Mouse (Mus musculus) CH12.LX (cell line): ENCODE measurements at regions not wholly inside any gene's neighbourhood (a gene's known extent, or its start where the extent isn't known, plus 50 kb on each side); places are given as distances from the start of the nearest gene placed in this dataset.

Experiments
- CTCF ChIP-seq, 2 experiments: IDR thresholded peaks in 1 of 2; conservative IDR thresholded peaks in 1 of 2; 2 replicates each; pipeline ENCODE4 v1.5.1; 2011 to 2012; ENCODE audit warnings: low read depth in 2 of 2, low read length in 2 of 2, improper control_type of control experiment in 1 of 2, inconsistent platforms in 1 of 2, mild to moderate bottlenecking in 1 of 2, moderate library complexity in 1 of 2
- ELF1 ChIP-seq: IDR thresholded peaks from 2 replicates; pipeline ENCODE4 v1.6.1; 2014; ENCODE audit warnings: low read depth, mild to moderate bottlenecking, inconsistent platforms, low read length, improper control_type of control experiment
- EP300 ChIP-seq: IDR thresholded peaks from 2 replicates; pipeline ENCODE4 v1.6.1; 2011; ENCODE audit warnings: low read length, improper control_type of control experiment
- GABPA ChIP-seq: IDR thresholded peaks from 2 replicates; pipeline ENCODE4 v1.6.1; 2012; ENCODE audit warnings: low read depth, low read length, improper control_type of control experiment, inconsistent platforms; ENCODE audit not compliant: insufficient replicate concordance
- JUN ChIP-seq: IDR thresholded peaks from 2 replicates; pipeline ENCODE4 v1.6.1; 2011; ENCODE audit warnings: low read depth, mild to moderate bottlenecking, low read length, improper control_type of control experiment, moderate library complexity; ENCODE audit not compliant: insufficient read depth
- MEF2A ChIP-seq: IDR thresholded peaks from 2 replicates; pipeline ENCODE4 v1.6.1; 2014; ENCODE audit warnings: low read depth, mild to moderate bottlenecking, inconsistent platforms, low read length, improper control_type of control experiment, borderline replicate concordance
- MXI1 ChIP-seq: IDR thresholded peaks from 2 replicates; pipeline ENCODE4 v1.6.1; 2011; ENCODE audit warnings: mild to moderate bottlenecking, low read depth, low read length, improper control_type of control experiment
- MYC ChIP-seq: IDR thresholded peaks from 2 replicates; pipeline ENCODE4 v1.6.1; 2011; ENCODE audit warnings: low read depth, mild to moderate bottlenecking, improper control_type of control experiment, low read length
- POLR2A ChIP-seq: IDR thresholded peaks from 2 replicates; pipeline ENCODE4 v1.6.1; 2011; ENCODE audit warnings: low read depth, mild to moderate bottlenecking, improper control_type of control experiment, low read length
- SIN3A ChIP-seq: IDR thresholded peaks from 2 replicates; pipeline ENCODE4 v1.6.1; 2012; ENCODE audit warnings: low read length, improper control_type of control experiment, inconsistent platforms
- UBTF ChIP-seq: IDR thresholded peaks from 2 replicates; pipeline ENCODE4 v1.6.1; 2012; ENCODE audit warnings: low read depth, mild to moderate bottlenecking, inconsistent platforms, low read length, improper control_type of control experiment, moderate library complexity
- USF2 ChIP-seq: conservative IDR thresholded peaks from 2 replicates; pipeline ENCODE4 v1.6.1; 2011; ENCODE audit warnings: low read depth, low read length, improper control_type of control experiment
- ZNF384 ChIP-seq: IDR thresholded peaks from 2 replicates; pipeline ENCODE4 v1.6.1; 2012; ENCODE audit warnings: low read depth, low read length, improper control_type of control experiment, inconsistent platforms

DNA sequence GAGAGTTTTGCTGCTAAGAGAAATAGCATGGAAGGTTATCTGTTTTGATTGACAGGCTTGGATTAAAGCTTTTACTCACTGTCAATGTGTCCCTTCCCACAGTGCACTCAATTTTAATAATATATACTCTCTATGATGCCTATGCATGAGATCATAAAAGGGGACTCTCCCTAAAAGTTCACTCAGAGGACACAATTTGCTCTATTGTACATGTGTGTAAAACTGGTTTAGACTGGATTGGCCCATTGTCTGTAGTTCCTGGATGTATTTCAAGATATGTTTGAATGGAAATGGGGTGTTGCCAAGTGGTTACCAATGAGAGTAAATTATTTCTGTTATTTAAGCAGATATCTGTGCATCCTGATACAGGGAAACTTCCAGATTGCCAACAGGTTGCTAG lies 244.4 kb upstream of the Gm5148 start:
- TF ChIP-seq SIN3A: no peak
- no peak for TF ChIP-seq CTCF (conservative IDR thresholded peaks at IDR 0.05 in 1 of 2, IDR thresholded peaks at IDR 0.05 in 1 of 2; ENCODE audit: low read depth in 2 of 2, low read length in 2 of 2)
- TF ChIP-seq EP300: no peak
- no peak for TF ChIP-seq POLR2A
- TF ChIP-seq MEF2A: no peak
- no peak for TF ChIP-seq JUN
- TF ChIP-seq USF2: no peak
- TF ChIP-seq ELF1: no peak
- TF ChIP-seq MXI1: no peak
- TF ChIP-seq MYC: no peak
- TF ChIP-seq ZNF384: no peak
- no peak for TF ChIP-seq UBTF
- TF ChIP-seq GABPA: no peak
